Mouse (Mus musculus) heart, postnatal 0 days (tissue): ENCODE measurements around the gene Clmp.

Experiments used
- CTCF ChIP-seq: IDR thresholded peaks from 2 replicates; pipeline ENCODE4 v1.5.1; 2016; ENCODE audit warnings: antibody characterized with exemption, control low read depth, low read depth
- EP300 ChIP-seq: IDR thresholded peaks from 2 replicates; pipeline ENCODE4 v1.6.1; 2016; ENCODE audit warnings: antibody characterized with exemption, low read depth

DNA sequence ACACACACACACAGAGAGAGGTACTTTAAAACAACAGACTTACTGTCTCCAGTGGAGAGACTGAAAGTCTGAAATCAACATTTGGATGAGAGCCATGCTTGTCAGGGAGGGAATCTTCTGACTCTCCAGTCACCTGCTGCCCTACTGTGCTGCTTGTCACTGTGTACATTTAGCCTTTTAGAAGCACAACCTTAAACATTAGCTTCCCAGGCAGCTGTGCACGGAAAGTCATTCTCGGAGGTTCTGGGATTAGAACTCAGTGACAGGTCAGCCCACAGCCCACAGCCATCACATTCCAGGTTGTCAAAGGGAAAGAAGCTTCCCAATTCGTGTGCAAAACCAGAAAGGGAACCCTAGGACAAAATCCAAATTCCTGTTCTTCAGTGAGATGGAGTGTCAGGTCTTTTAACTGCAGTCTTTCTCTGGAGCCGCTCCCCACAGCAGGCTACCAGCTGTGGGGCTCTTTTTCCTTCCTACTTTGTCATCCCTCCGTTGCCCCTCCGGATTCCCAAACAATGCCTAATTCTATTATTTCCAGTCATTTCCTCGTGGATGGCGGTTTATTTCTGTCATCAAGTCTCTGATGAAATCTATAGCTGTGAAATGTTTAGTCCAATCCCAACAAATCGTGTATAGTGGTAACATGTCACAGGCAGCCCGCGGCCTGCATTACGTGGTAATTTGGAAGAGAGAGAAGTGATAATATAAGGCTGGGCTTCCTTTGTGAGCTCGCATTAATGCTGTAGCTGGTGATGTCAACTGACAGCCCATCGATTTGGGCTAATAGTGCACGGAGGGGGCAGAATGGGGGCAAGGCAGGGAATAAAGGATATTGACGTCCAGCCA, 122.5 kb downstream of the Clmp start:
- no peak for TF ChIP-seq CTCF
- no peak for TF ChIP-seq EP300
